Mouse (Mus musculus) right cerebral cortex, adult 2 months (tissue): Measurements from ENCODE around the gene Jak3.
"Not testable (repeated sequence)": the region's sequence is repeated elsewhere in the genome, so short reads cannot be mapped to it uniquely, and the experiment has no call there.

Source experiments
- DNase-seq, 2 experiments: peaks; one replicate each; pipeline ENCODE4 v3.0.0; 2021 to 2022; ENCODE audit warnings: low spot score in 2 of 2

Gene Jak3

DNA sequence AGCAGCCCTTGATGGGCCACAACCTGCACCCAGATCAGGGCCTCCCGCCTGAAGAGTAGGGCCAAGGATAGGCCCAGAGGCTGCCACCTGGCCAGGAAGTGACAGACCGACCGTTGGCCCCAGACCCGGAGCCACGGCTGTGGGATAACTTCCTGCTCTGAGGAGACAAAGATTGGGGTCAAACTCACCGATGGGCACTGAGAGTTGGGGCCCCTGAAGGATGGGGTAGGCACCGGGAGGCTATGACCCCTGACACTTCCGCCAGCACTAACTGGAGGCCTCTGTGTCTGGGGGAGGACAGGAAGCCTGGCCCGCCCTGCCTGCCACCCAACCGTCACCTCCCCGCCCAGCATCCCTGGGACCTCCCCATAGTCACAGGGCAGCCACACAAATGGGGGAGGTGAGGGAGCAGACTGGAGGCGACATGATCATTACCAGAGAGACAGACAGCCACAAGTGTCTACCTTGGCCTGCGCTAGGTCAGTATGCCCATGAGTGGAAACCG is 47.0 kb downstream of the Jak3 start:
- no peak for DNase-seq

DNA sequence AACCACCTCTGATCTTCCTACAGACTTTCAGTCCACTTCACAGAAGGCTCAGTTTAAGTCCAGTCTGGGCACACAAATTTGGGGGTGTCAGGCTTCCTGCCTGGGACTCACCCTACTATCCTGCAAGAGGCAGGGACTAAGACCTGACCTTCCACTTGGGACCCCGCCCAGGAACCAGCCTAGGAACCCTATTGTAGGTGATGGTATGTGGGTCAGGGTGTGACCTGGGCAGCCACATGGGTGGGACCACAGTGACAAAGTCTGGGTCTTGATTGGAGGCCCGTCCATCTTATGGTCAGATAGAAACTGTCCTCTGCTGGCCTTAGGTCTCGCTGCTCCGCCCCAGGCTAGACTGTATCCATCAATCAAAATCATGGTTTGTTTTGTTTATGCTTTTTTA is 48.3 kb downstream of the Jak3 start:
- no peak for DNase-seq

DNA sequence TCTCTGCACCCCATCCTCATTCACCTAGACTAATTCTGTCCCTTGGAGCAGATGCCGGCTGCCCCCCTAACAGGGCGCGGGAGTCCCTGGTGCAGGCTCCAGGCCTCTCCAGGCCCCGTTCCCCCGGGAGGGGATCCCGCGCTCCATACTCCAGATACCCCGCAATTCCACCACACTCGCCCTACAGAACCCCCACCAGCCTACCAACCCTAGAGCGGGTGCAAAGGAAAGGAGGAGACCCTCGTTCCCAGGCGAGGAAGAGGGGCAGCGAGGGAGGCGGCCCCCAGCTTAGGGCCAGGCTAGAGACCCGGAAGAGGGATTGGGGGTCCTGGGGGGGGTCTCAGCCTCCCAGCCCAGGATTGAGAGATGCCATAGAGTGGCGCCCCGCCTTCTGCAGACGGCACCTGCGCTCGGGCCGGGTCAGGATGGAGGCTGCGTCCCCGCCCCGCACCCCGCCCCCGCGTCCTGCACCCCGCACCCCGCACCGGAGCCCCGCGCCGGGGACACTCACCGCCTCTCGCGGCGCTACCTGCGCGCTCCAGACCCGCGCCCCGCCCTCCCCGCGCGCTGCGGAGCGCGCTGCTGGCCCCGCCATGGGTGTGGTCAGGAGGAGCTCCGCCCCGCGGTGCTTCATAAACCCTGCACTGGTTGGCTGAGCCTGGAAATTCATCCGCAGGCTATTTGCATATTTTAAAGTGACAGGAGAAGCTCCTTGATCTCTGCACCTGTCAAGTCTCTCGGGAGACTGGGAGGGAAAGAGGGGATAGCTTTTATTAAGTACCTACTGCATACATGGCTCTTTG is 49.2 kb downstream of the Jak3 start, which contains the start of gene Fcho1:
Gene Fcho1 (minus strand): TSS at position 595 of the 803 bp plus-strand sequence.
- peak; percentile 80 to 81 for DNase-seq

DNA sequence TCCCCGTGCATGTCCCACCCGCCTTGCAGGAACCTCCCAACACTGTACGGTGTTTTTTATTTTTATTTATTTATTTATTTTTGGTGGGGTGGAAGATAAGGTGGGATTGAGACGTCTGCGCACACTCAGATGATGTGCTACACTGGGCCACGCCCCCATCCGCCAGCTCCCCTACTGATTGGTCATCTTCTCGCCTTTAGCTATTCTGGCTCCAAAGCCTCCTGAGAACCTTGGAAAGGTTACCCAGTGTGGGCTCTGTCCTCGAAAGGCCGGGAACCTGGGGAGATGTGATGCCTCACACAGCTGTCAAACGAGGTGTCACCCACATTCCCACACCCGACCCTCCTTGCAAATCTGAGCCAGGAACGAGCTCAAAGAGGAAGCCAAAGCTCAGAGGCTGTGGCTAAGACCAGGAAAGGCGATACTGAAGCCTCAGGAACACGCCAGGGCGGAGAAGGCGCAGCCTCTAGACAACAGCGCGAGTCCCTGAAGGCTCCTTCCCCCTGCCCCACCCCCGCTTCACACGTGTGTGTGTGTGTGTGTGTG is 52.2 kb downstream of the Jak3 start:
- DNase-seq: no peak

DNA sequence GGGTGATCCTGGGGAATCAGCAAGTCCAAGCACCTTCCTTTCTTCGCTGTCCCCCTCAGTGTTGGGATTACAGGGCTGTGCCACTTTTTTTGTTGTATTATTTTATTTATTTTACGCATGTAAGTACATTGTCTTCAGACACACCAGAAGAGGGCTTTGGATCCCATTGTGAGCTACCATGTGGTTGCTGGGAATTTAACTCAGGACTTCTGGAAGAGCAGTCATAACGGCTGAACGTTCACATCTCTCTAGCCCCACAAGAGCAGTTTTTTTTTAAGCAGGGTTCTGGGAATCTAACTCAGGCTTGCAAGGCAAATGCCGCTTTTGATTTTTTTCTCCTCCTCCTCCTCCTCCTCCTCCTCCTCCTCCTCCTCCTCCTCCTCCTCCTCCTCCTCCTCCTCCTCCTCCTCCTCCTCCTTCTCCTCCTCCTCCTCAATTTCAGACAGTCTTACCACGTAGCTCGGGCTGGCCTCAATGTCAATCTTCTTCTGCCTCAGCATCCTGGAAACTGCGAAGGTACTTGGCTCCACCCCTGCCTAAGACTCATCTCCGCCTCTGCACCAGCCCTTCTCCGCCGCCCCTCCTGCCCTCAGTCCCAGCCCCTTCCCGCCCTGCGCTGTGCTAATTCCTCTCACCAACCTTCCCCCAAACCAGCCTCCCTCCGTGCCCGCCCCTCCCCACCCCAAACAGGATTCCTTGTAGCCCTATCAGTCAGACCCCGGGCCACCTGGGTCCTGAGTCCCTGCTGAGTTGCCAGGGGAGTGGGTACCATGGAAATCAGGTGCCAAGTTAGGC is 52.9 kb downstream of the Jak3 start:
- DNase-seq: no peak

DNA sequence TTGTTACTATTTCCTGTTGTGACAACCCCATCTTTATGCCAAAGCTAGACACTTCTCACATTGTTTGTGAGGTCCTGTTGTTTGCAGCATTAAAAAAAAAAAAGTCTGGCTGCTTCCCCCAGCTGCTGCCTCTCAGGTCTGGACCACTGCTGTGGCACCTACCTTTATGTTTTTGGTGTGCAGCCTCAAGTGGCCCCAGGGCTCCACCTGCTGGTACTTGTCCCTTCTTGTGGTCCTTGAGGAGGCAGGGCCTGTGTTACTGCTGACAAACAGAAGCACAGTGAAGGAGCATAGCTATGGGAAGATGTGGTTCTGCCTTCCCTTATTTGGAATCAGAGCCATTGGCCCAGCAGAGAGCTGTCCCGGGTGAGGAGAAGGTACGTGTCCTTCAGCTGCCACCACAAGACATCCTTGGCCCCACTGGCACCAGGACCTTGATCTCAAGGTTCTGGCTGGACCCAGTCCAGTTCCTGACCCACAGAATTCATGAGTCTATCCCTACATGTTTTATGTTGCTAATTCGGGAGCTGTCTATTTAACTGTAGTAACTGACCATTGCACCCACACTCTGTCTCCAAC is 55.6 kb downstream of the Jak3 start:
- peak; percentile 82 for DNase-seq

DNA sequence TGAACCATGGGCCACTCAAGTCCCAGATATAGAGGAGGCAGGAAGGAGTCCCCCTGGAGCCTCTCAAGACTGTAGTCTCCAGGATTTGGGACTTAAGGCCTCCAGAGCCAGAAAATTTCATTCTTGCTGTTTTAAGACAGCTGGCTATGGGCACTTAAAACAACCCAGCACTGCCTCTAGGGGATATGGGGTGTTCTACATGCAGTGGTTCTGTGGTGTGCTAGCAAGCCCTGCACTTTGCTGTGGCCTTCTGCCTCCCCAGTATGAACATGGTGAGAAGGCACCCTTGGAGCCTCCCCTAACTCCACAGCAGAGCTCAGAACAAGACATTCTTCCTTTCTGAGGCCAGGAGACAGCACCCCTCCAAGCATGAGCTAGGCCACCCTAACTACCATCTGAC is 62.2 kb downstream of the Jak3 start:
- not testable (repeated sequence) for DNase-seq
